Mouse (Mus musculus) lung, adult 18-20 months (tissue): Measurements from ENCODE around the gene Cd151.

Experiments
- DNase-seq, 2 experiments: peaks; one replicate each; pipeline ENCODE4 v3.0.0; 2022; ENCODE audit warnings: mixed read lengths in 2 of 2

Cd151 gene

DNA sequence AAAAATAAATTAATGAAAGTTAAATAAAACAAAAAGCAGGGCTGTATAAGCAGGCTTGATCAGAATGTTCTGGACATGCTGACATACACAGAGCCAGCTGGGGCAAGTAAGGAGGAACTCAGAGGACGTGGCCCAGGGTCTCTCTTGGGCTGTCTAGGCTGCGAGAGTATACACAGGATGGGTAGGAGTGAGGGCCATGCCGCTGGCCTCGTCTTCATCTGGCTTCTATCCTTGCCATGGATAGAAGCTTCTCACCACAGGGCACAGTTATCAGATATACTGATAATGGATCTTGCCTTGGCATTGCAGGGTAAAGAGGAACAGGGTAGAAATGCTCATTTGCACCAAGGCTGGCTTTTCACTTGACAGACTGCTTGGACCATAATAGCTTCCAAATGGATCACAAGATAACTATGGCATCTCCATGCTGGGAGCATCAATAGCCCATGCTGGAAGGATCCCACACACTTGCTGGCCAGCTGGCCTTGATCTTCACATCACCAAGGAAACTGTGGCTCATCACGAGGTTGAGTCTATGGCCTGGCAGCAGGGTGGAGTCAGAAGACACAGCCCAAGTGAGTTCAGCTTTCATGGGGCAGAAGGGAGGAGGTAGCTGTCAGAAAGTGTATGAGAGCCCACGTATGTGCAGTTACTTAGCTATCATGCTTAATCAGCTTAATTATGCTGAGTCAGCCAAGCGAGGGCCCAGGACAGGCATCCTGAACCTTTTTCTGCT is 34.8 kb downstream of the Cd151 start:
- no peak for DNase-seq

DNA sequence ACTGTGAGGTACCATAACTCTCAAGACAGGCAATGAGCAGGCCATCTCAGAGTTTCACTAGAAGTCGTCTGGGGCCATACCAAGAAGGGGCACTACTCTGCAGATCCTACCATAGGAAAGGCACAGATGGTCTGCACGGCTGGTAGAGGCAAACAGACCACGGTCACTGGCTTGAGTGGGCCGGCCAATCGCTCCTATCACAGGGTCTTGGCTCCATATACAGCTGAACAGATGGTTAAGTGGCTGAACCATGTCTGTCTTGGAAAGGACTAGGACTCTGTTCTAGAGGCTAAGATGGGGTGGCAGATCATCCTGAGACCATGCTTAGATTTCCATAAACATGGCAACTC is 35.3 kb downstream of the Cd151 start:
- no peak for DNase-seq

DNA sequence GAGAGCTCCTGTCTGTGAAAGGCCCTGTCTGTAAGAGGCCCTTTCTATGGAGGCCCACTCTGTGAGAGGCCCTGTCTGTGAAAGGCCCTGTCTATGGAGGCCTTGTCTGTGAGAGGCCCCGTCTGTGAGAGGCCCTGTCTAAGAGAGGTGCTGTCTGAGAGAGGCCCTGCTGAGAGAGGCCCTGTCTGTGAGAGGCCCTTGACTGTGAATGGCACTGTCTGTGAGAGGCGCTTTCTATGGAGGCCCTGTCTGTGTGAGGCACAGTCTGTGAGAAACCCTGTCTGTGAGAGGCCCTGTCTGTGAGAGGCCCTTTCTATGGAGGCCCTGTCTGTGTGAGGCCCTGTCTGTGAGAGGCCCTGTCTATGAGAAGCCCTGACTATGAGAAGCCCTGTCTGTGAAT is 39.1 kb downstream of the Cd151 start:
- no peak for DNase-seq

DNA sequence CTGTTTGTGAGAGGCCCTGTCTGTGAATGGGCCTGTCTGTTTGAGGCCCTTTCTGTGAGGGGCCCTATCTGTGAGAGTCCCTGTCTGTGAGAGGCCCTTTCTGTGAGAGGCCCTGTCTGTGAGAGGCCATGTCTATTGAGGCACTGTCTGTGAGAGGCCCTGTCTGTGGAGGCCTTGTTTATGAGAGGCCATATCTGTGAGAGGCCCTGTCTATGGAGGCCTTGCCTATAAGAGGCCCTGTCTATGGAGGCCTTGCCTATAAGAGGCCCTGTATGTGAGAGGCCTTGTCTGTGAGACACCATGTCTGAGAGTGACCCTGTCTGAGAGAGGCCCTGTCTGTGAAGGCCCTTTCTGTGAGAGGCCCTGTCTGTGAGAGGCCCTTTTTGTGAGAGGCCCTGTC is 41.0 kb downstream of the Cd151 start:
- no peak for DNase-seq

DNA sequence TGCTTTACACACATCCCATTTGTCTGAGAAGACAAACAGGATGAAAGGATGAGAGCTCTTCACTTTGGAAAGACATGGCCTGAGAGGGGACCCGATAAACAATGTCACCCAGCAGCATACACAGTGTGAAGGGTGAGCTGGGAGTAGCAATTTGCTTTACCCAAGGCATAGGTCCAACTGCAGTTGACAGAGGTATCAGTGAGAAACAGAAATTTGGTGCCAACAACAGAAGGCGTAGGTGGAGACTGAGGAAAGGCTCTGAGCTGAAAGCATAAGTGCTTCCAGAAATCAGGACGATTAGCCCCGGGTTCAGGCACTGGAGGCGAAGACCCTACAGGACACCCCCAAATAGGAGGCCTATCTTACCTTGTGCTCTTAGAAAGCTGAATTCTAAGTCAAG is 43.0 kb downstream of the Cd151 start:
- no peak for DNase-seq

DNA sequence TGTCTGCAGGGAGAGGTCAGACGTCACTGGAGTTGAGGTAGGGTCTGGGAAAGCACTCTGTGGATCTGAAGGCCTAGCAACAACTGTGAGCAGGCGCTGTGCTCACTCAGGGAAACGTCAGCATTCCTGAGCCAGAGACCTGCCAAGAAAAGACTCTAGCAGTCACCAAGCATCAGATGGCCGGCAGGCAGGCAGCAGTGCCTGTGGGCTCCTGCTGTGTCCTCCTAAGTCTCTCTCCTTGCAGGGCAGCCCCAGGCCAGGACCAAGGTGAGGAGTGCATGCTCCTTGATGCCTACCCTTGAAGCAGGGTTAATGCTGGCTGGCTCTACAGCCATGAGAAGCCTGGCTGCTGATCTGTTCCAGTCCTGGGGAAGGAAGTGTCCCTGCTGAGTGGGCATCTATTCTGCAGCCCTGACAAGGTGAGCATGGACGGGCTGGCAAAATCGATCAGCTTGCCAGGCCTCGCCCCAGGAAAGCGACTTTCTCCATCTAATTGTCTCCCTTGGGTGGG is 43.5 kb downstream of the Cd151 start:
- DNase-seq = no peak

DNA sequence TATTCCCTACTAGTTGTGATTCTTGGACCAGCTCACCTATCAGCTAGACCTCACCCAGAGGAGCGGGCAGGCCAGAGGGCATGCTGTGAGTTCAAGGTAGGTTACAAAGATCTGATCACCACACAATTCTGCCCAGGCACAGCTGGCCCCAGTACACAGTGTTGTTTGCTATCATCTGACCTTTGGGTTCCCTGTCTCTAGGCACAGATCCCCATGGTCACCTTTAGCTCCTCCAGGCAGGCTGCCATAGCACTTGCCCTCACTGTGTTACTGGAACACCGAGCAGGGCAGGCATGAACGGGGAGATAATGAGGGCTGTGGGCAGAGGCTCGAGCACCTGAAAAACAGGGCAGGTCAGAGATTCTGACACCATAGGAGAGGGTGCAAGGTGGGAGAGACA is 50.4 kb downstream of the Cd151 start:
- peak in 1 of 2 experiments; percentile 7 for DNase-seq

DNA sequence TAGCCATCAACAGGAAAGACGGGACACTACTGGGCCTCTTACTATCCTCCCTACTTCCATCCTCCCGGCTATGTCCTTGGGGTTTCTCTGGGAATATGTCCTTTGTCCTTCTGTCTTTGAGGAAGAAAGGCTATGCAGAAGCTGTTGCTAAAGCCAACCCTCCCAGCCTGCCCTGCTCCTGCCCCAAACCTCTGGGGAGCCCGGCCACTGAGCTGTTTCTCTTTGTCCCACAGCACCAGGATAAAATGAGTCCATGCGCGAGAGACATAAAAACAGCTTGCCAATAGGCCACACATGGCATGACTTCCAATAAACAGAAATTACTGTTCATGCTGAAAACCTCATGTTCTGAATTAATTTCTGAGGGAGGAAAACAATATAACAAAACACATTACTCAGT is 51.1 kb downstream of the Cd151 start:
- DNase-seq = no peak

DNA sequence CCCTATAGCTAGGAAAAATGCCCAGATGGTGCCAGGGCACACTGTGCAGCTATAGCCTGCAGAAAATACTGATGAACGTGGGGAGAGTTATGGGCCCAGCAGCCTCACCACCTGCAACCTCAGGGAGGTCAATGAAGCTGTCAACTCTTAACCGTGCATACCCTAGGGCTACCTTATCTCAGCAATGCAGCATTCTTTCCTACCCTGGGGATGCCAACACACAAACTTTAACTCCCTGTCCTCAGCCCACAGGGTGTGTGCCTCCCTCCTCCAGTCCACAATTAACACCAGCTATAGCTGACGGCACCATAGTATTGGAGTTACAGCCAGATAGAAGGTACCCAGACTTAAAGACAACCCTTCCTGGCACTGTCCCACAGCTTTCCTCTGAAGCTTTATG is 51.7 kb downstream of the Cd151 start:
- no peak for DNase-seq

DNA sequence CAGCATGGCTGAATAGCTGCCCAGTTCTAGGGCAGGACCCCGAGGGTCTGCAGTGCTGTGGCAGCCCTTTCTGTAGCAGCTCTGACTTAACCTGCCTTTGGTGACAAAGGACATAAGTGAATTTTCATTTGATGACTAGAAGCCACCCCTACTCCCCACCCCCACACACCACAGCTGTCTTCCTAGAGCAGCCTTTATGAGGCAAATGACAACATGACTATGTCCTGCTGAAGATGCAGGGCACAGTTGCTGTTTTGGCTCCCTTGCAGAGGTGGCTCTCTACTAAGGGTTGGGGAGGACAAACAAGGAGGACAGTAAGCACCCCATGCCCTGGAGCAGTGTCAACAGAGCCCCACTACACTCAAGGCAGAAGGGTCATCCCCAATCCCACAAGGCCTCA is 52.6 kb downstream of the Cd151 start:
- DNase-seq = no peak
